Mouse (Mus musculus): ENCODE measurements around the gene Mrtfa. TPM values are rescaled to one million over a fixed set of nuclear protein-coding genes. Genes with fewer than 3 reads are reported as not detected.

Mrtfa gene
- total RNA-seq, 2 experiments from 2014 or later: 8.2 to 9.1 TPM

- DNase-seq (ENCODE audit: low spot score): no peak
- intact Hi-C loops (cut with DNase I): no loop called here
Measured at GRCm38 (mm10) chr15:81161571-81161970, 29.0 kb downstream of the Mrtfa start.

GRCm38 (mm10) chr15:81160677-81161076, 29.9 kb downstream of the Mrtfa start:
- no peak for DNase-seq (ENCODE audit: low spot score)
- intact Hi-C loops (cut with DNase I): no loop called here

GRCm38 (mm10) chr15:81159212-81159611, 31.3 kb downstream of the Mrtfa start:
- intact Hi-C loops (cut with DNase I): no loop called here
- DNase-seq (ENCODE audit: low spot score): no peak

GRCm38 (mm10) chr15:81158517-81159120, 31.9 kb downstream of the Mrtfa start:
- DNase-seq (ENCODE audit: low spot score): no peak
- intact Hi-C loops (cut with DNase I): no loop called here

- intact Hi-C loops (cut with DNase I): no loop called here
- DNase-seq (ENCODE audit: low spot score): no peak
Measured at GRCm38 (mm10) chr15:81156453-81156852, 34.1 kb downstream of the Mrtfa start.

- intact Hi-C loops (cut with DNase I): no loop called here
- no peak for DNase-seq (ENCODE audit: low spot score)
Measured at GRCm38 (mm10) chr15:81155845-81156244, 34.7 kb downstream of the Mrtfa start.

- no peak for DNase-seq (ENCODE audit: low spot score)
- intact Hi-C loops (cut with DNase I): no loop called here
Measured at GRCm38 (mm10) chr15:81154846-81155624, 35.5 kb downstream of the Mrtfa start.

- intact Hi-C loops (cut with DNase I): no loop called here
- no peak for DNase-seq (ENCODE audit: low spot score)
Measured at GRCm38 (mm10) chr15:81141956-81142576, 48.5 kb downstream of the Mrtfa start.

GRCm38 (mm10) chr15:81140004-81140403, 50.6 kb downstream of the Mrtfa start:
- no peak for DNase-seq (ENCODE audit: low spot score)
- intact Hi-C loops (cut with DNase I): no loop called here

GRCm38 (mm10) chr15:81137298-81137697, 53.3 kb downstream of the Mrtfa start:
- peak; percentile 27 for DNase-seq (ENCODE audit: low spot score)
- intact Hi-C loops (cut with DNase I): no loop called here

- no peak for DNase-seq (ENCODE audit: low spot score)
- intact Hi-C loops (cut with DNase I): no loop called here
Measured at GRCm38 (mm10) chr15:81133781-81134180, 56.8 kb downstream of the Mrtfa start.

GRCm38 (mm10) chr15:81131152-81131551, 59.4 kb downstream of the Mrtfa start:
- DNase-seq (ENCODE audit: low spot score): no peak
- intact Hi-C loops (cut with DNase I): no loop called here

GRCm38 (mm10) chr15:81129970-81130369, 60.6 kb downstream of the Mrtfa start:
- intact Hi-C loops (cut with DNase I): no loop called here

GRCm38 (mm10) chr15:81128155-81128838, 62.3 kb downstream of the Mrtfa start:
- DNase-seq (ENCODE audit: low spot score): no peak
- intact Hi-C loops (cut with DNase I): no loop called here

More at GRCm38 (mm10) chr15:81129970-81130369, 60.6 kb downstream of the Mrtfa start:
- no peak for DNase-seq (ENCODE audit: low spot score)

GRCm38 (mm10) chr15:81124282-81124681, 66.3 kb downstream of the Mrtfa start:
- DNase-seq (ENCODE audit: low spot score): no peak
- intact Hi-C loops (cut with DNase I): no loop called here

GRCm38 (mm10) chr15:81123122-81123521, 67.4 kb downstream of the Mrtfa start:
- DNase-seq (ENCODE audit: low spot score): no peak
- intact Hi-C loops (cut with DNase I): no loop called here

- intact Hi-C loops (cut with DNase I): no loop called here
- no peak for DNase-seq (ENCODE audit: low spot score)
Measured at GRCm38 (mm10) chr15:81122535-81122934, 68.0 kb downstream of the Mrtfa start.

- no peak for DNase-seq (ENCODE audit: low spot score)
- intact Hi-C loops (cut with DNase I): no loop called here
Measured at GRCm38 (mm10) chr15:81122078-81122477, 68.5 kb downstream of the Mrtfa start.

- intact Hi-C loops (cut with DNase I): no loop called here
- DNase-seq (ENCODE audit: low spot score): no peak
Measured at GRCm38 (mm10) chr15:81120946-81121345, 69.6 kb downstream of the Mrtfa start.

GRCm38 (mm10) chr15:81120140-81120539, 70.4 kb downstream of the Mrtfa start:
- intact Hi-C loops (cut with DNase I): no loop called here
- DNase-seq (ENCODE audit: low spot score): no peak

- DNase-seq (ENCODE audit: low spot score): no peak
- intact Hi-C loops (cut with DNase I): no loop called here
Measured at GRCm38 (mm10) chr15:81118226-81118625, 72.3 kb downstream of the Mrtfa start.

Measured in heart, postnatal 25 days (tissue).